Mouse (Mus musculus) liver, postnatal 0 days (tissue): ENCODE measurements around the gene Mmp28.

ENCODE experiments used
- CTCF ChIP-seq: sonication (generic); IDR thresholded peaks from 2 replicates; pipeline ENCODE4 v1.5.1; 2016; ENCODE audit warnings: antibody characterized with exemption, low read depth
- EP300 ChIP-seq: IDR thresholded peaks from 2 replicates; pipeline ENCODE4 v1.6.1; 2016; ENCODE audit warnings: antibody characterized with exemption, low read depth, mild to moderate bottlenecking

DNA sequence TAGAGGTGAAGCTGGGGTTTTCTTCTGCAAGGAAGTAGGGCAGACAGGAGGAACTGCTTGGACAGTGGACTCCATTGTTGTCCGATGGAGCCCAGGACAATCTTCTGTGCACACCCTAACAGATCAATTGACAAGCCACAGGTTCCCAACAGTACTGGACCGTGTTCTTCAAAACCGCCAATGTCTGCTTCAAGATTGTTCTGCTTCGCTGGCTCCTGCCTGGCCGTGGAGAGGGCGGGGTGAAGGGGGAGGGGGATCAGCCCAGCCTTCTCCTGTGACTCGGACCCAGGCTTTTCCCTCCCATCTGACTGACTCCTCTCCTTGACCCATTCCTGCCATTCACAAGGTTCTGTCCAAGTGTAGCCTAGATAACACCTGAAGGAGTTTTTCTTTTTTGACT is 5.6 kb downstream of the Mmp28 start:
- TF ChIP-seq CTCF (no peak), EP300 (no peak)
